Mouse (Mus musculus): Measurements from ENCODE around the gene Robo1. TPM values are rescaled to one million over a fixed set of nuclear protein-coding genes. Genes with fewer than 3 reads are reported as not detected.

The Robo1 gene
- polyA plus RNA-seq, 1 experiment from 2014 or later: 83.9 TPM

DNA sequence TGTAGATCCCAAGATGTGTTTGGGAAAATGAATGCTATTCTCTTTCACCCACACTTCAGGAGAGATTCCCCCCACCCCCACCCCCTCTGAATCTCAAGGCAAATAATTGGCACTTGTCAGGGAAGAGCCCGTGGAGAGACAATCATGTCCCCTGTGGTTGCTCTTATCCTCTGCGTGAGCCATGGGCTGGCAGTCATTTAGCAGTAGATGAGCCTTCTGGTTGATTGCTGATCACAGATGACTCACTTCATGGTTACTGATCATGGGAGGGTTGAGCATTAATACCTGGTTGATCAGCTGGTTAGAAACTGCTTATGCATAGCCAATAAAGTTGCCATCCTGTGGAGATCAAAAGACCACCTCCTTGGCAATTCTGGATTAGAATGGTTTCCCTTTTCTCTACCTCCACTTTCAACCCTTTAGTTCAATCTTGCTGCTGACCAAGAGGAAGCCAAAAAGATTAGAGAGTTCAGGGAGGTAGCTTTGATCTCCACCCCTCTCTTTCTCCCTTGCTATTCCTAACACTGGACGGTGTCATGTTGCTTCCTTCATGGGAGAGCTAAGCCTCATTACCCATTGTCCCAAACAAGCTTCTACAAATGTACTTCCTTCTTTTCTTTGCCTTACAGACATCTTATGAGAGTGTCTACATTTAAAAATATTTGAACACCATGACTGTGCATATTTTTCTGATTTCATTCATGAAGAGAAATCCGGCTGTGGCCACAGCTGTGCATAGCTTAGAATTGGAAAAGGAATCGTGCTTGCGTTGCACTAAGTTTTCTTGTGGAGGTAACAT lies 362.3 kb downstream of the Robo1 start:
- no peaks in the 10 kb centered on the region for H3K9me3 ChIP-seq (replicated peaks)
- no peak overlapping the region for H3K9ac ChIP-seq
- H3K36me3 ChIP-seq: no peaks in the 10 kb centered on the region
- no peaks in the 10 kb centered on the region for H3K27me3 ChIP-seq
- peak; percentile 46; the same call in 1 of the 2 replicates for ATAC-seq (ENCODE audit: low FRiP score)
- no peak overlapping the region for H3K4me3 ChIP-seq
- H3K4me1 ChIP-seq: peaks cover 30% of the 10 kb centered on the region
- H3K27ac ChIP-seq: no peak overlapping the region
- WGBS: 32% methylated on average over 6 of the region's 6 CpGs
- H3K4me2 ChIP-seq (replicated peaks): no peak overlapping the region

- peaks cover 2% of the 10 kb centered on the region; the same call in 1 of the 2 replicates for H3K36me3 ChIP-seq
- no peaks in the 10 kb centered on the region for H3K27me3 ChIP-seq
- H3K4me2 ChIP-seq (replicated peaks): no peak overlapping the region
- WGBS: 67% methylated on average over 5 of the region's 5 CpGs
- no peak overlapping the region for H3K9ac ChIP-seq
- H3K9me3 ChIP-seq (replicated peaks): no peaks in the 10 kb centered on the region
- no peak for ATAC-seq (ENCODE audit: low FRiP score)
- no peak overlapping the region for H3K4me3 ChIP-seq
- peaks cover 25% of the 10 kb centered on the region for H3K4me1 ChIP-seq
- peak overlapping the region; percentile 76; the same call in 1 of the 2 replicates for H3K27ac ChIP-seq
These were observed 369.1 kb downstream of the Robo1 start for GRCm38 (mm10) chr16:72677234-72677633.

DNA sequence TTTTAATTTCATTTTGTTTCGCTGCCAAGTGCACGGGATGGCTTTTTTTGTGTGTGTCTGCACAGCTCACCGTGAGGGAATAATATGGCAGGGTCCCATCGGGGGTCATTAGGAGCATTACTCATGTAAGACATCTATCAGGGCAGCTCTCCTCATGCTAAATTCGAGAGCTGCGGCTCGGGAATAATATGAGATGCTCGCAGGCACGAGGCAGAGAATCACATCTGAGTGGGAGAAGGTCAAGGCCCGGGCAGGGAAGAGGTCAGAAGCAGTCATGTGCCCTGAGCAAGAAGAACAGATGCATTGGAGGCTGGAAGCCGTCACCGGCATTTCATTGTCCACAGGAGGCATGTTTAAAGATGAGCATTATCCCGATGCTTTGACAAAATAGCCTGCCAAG lies 370.3 kb downstream of the Robo1 start:
- H3K4me3 ChIP-seq: no peak overlapping the region
- ATAC-seq (ENCODE audit: low FRiP score): peak; percentile 67

GRCm38 (mm10) chr16:72678947-72679558 lies 370.9 kb downstream of the Robo1 start:
- 67% methylated on average over 11 of the region's 11 CpGs for WGBS
- H3K27me3 ChIP-seq: no peaks in the 10 kb centered on the region
- no peak overlapping the region for H3K4me3 ChIP-seq
- peaks cover 25% of the 10 kb centered on the region for H3K4me1 ChIP-seq
- peak overlapping the region; percentile 33 for H3K4me2 ChIP-seq (replicated peaks)
- H3K27ac ChIP-seq: peak overlapping the region; percentile 76
- no peak overlapping the region for H3K9ac ChIP-seq
- peaks cover 2% of the 10 kb centered on the region; the same call in 1 of the 2 replicates for H3K36me3 ChIP-seq
- peak; percentile 42 for ATAC-seq (ENCODE audit: low FRiP score)
- no peaks in the 10 kb centered on the region for H3K9me3 ChIP-seq (replicated peaks)

More for the DNA sequence above, 370.3 kb downstream of the Robo1 start:
- Histone ChIP-seq H3K9me3 (replicated peaks) (no peaks in the 10 kb centered on the region), H3K9ac (no peak overlapping the region), H3K4me2 (replicated peaks) (peak overlapping the region; percentile 33), H3K4me1 (peaks cover 25% of the 10 kb centered on the region), H3K27me3 (no peaks in the 10 kb centered on the region), H3K27ac (peak overlapping the region; percentile 76), H3K36me3 (peaks cover 2% of the 10 kb centered on the region; the same call in 1 of the 2 replicates)
- WGBS: 11% methylated on average over 13 of the region's 13 CpGs

DNA sequence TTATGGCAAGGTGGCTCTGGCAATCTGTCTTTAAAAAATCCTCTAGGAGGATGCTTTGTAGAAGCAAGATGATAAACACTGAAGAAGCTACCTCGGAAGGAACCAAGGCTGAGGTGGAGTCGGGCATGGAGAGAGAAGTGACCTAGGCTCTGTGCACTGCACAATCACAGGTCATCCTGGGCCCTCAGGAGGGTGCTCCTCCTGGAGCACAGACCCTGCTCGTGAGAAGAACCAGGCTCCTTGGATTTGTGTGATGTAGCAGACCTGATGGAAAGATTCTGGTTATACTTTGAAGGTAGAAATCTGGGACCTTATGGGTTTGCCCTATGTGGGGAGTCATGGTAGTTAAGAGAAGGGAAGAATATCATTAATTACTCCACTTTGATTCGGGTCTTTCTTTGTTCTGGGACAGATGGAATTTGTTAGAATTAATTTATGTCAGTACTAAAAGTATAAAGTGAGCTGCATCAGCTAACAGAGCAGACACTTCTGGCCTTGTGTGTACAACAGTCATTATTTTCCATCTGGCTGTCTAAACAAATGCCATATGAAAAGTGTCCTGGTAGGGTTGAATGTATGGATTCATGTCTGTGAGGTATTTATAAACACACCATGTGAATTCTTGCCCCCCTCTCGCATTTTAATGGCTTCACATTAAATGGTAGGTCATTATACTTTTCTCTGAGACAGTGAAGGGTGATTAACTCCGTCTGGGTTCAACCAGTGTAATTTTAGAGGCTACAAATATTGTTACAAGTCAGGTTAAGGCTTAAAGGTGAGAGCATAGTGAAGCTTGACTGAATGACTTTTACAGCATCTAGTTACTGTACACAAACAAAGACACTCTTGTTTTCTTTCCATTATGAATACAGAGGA lies 377.7 kb downstream of the Robo1 start:
- no peak; the same call in 1 of the 2 replicates for ATAC-seq (ENCODE audit: low FRiP score)
- no peak overlapping the region for H3K4me3 ChIP-seq
- peaks cover 2% of the 10 kb centered on the region; the same call in 1 of the 2 replicates for H3K36me3 ChIP-seq
- H3K4me1 ChIP-seq: peaks cover 14% of the 10 kb centered on the region
- no peaks in the 10 kb centered on the region for H3K27me3 ChIP-seq
- no peak overlapping the region for H3K4me2 ChIP-seq (replicated peaks)
- H3K27ac ChIP-seq: no peak overlapping the region
- H3K9ac ChIP-seq: no peak overlapping the region
- WGBS: 65% methylated on average over 6 of the region's 6 CpGs
- no peaks in the 10 kb centered on the region for H3K9me3 ChIP-seq (replicated peaks)

DNA sequence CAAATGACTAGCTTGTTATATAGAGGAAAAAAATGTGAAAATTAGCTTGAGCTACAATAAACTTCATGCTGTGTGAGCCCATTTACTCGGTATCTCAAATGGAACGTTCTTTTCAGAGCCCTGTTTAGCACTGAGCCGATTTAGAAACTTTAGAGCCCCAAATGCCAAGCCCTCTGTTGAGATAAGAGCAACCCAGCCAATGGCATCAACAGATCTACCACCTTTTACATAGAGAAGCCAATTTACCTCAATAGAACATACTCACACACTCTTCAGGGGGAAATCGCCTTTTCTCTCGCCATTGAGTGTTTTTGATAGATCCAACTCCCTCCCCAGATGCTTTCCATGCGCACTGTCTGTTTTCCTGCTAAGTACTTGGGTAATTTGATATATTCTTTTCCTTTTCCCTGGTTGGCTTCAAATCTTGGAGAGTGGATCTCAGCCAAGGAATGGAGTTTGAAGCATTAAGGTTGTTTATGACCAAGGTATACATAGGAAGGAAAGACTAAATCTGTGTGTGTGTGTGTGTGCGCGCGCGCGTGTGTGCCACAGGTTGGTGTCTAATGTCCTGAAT lies 378.5 kb downstream of the Robo1 start:
- no peaks in the 10 kb centered on the region for H3K27me3 ChIP-seq
- no peak overlapping the region for H3K27ac ChIP-seq
- H3K36me3 ChIP-seq: peaks cover 2% of the 10 kb centered on the region; the same call in 1 of the 2 replicates
- no peak overlapping the region for H3K9ac ChIP-seq
- no peak for ATAC-seq (ENCODE audit: low FRiP score)
- peaks cover 16% of the 10 kb centered on the region for H3K4me1 ChIP-seq
- 75% methylated on average over 11 of the region's 11 CpGs for WGBS
- no peaks in the 10 kb centered on the region for H3K9me3 ChIP-seq (replicated peaks)
- H3K4me3 ChIP-seq: no peak overlapping the region
- no peak overlapping the region for H3K4me2 ChIP-seq (replicated peaks)

- WGBS: 53% methylated on average over 3 of the region's 3 CpGs
These were observed 379.5 kb downstream of the Robo1 start for GRCm38 (mm10) chr16:72687651-72688050.

DNA sequence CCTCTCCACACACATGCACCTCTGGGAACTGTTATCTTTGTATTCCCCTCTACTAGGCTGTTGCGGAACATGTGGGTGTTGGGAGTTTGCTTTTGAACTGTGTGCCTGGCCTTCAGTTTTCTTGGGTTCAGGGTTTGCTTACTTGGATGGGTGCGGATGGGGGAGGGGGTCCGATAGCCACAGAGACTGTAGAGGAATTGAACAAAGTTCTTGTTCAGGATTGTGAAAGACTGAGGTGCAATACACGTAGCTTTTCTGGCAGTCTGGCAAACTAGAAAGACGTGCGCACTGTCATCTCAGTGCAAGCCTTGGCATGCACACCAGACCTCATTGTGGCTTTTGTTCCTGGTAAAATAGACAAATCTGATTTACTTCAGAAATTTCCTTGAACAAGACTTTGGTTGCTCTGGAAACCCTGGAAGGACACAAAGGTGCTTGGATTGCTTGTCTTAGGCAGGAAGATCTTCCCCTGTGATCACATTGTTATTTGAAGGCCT lies 380.1 kb downstream of the Robo1 start:
- ATAC-seq (ENCODE audit: low FRiP score): no peak
- 69% methylated on average over 6 of the region's 6 CpGs for WGBS
- Histone ChIP-seq H3K36me3 (no peaks in the 10 kb centered on the region), H3K4me1 (peaks cover 30% of the 10 kb centered on the region), H3K4me2 (replicated peaks) (no peak overlapping the region), H3K4me3 (no peak overlapping the region), H3K9ac (no peak overlapping the region), H3K9me3 (replicated peaks) (no peaks in the 10 kb centered on the region), H3K27ac (no peak overlapping the region), H3K27me3 (no peaks in the 10 kb centered on the region)

More at GRCm38 (mm10) chr16:72687651-72688050, 379.5 kb downstream of the Robo1 start:
- Histone ChIP-seq H3K9ac (no peak overlapping the region), H3K4me3 (no peak overlapping the region), H3K4me1 (peaks cover 24% of the 10 kb centered on the region), H3K4me2 (replicated peaks) (no peak overlapping the region), H3K36me3 (no peaks in the 10 kb centered on the region), H3K27ac (no peak overlapping the region), H3K27me3 (no peaks in the 10 kb centered on the region), H3K9me3 (replicated peaks) (no peaks in the 10 kb centered on the region)
- ATAC-seq (ENCODE audit: low FRiP score): no peak

GRCm38 (mm10) chr16:72691909-72692308 lies 383.8 kb downstream of the Robo1 start:
- Histone ChIP-seq H3K36me3 (no peaks in the 10 kb centered on the region), H3K4me3 (no peak overlapping the region), H3K4me1 (peaks cover 44% of the 10 kb centered on the region), H3K4me2 (replicated peaks) (no peak overlapping the region), H3K27me3 (no peaks in the 10 kb centered on the region), H3K9ac (no peak overlapping the region), H3K27ac (peak overlapping the region; percentile 78), H3K9me3 (replicated peaks) (no peaks in the 10 kb centered on the region)
- 25% methylated on average over 3 of the region's 3 CpGs for WGBS
- peak; percentile 30; the same call in 1 of the 2 replicates for ATAC-seq (ENCODE audit: low FRiP score)

- Histone ChIP-seq H3K4me2 (replicated peaks) (0 out of 2 replicates have a peak overlapping the region, but pooled peaks have one; percentile 4), H3K9me3 (replicated peaks) (no peaks in the 10 kb centered on the region), H3K36me3 (no peaks in the 10 kb centered on the region), H3K4me1 (peaks cover 39% of the 10 kb centered on the region), H3K9ac (no peak overlapping the region), H3K27me3 (no peaks in the 10 kb centered on the region), H3K4me3 (no peak overlapping the region), H3K27ac (peak overlapping the region; percentile 67)
- ATAC-seq (ENCODE audit: low FRiP score): peak; percentile 75
- 19% methylated on average over 14 of the region's 14 CpGs for WGBS
These were observed 385.6 kb downstream of the Robo1 start for GRCm38 (mm10) chr16:72693446-72694274.

GRCm38 (mm10) chr16:72694787-72695186 lies 386.7 kb downstream of the Robo1 start:
- WGBS: 64% methylated on average over 5 of the region's 5 CpGs
- Histone ChIP-seq H3K4me1 (peaks cover 50% of the 10 kb centered on the region), H3K9ac (no peak overlapping the region), H3K4me3 (no peak overlapping the region), H3K27me3 (no peaks in the 10 kb centered on the region), H3K27ac (no peak overlapping the region), H3K36me3 (no peaks in the 10 kb centered on the region), H3K4me2 (replicated peaks) (no peak overlapping the region), H3K9me3 (replicated peaks) (no peaks in the 10 kb centered on the region)
- no peak for ATAC-seq (ENCODE audit: low FRiP score)
